Mouse (Mus musculus) limb, embryonic 12.5 days (tissue): Measurements from ENCODE around the gene Pcsk4. TPM values are rescaled to one million over a fixed set of nuclear protein-coding genes. Genes with fewer than 3 reads are reported as not detected.
A peak's percentile ranks its signal among the peaks of the same experiment; 100 is the strongest.
"Not testable (repeated sequence)": the region's sequence is repeated elsewhere in the genome, so short reads cannot be mapped to it uniquely, and the experiment has no call there.

ENCODE experiments used
- ATAC-seq: fragments of 200-750 bp; cut with Nextera tagmentation; 2 replicates; pipeline ENCODE4 v1.8.0; 2017; ENCODE audit warnings: low read depth, moderate TSS enrichment; ENCODE audit not compliant: insufficient number of reproducible peaks, insufficient read depth, low FRiP score, low TSS enrichment
- H3K27ac ChIP-seq: fragments of 300-500 bp; sonication (generic); 2 replicates; pipeline ENCODE4 v1.5.1; 2016; ENCODE audit warnings: mild to moderate bottlenecking, moderate library complexity
- H3K27me3 ChIP-seq: fragments of 300-500 bp; sonication (generic); 2 replicates; pipeline ENCODE4 v1.6.1; 2016; ENCODE audit warnings: mild to moderate bottlenecking, moderate library complexity
- H3K36me3 ChIP-seq: fragments of 300-500 bp; sonication (generic); 2 replicates; pipeline ENCODE4 v1.6.1; 2016; ENCODE audit warnings: mild to moderate bottlenecking, moderate library complexity
- H3K4me1 ChIP-seq: fragments of 300-500 bp; sonication (generic); replicated peaks from 2 replicates; pipeline ENCODE4 v1.6.1; 2016
- H3K4me2 ChIP-seq: fragments of 300-500 bp; sonication (generic); 2 replicates; pipeline ENCODE4 v1.6.1; 2016; ENCODE audit warnings: mild to moderate bottlenecking, moderate library complexity
- H3K4me3 ChIP-seq: fragments of 300-500 bp; sonication (generic); replicated peaks from 2 replicates; pipeline ENCODE4 v1.5.1; 2016; ENCODE audit warnings: mild to moderate bottlenecking
- H3K9ac ChIP-seq: fragments of 300-500 bp; sonication (generic); replicated peaks from 2 replicates; pipeline ENCODE4 v1.6.1; 2016; ENCODE audit warnings: mild to moderate bottlenecking, moderate library complexity
- H3K9me3 ChIP-seq: fragments of 300-500 bp; sonication (generic); 2 replicates; pipeline ENCODE4 v1.6.1; 2016; ENCODE audit warnings: mild to moderate bottlenecking, moderate library complexity
- WGBS: fragments of 180-500 bp; shearing (Covaris S2); methylation state at CpG from one replicate; pipeline ENCODE4 v1.1.7; 2016; 5-methylcytosine and 5-hydroxymethylcytosine counted together
- polyA plus RNA-seq: library from polyadenylated mRNA; unstranded; fragments of >200 nt; fragmentation: Nextera tagmentation; extraction: Ambion mirVana; gene quantifications from 2 replicates; pipeline ENCODE4 v1.2.1, GENCODE M21; 2016

Gene Pcsk4
- polyA plus RNA-seq, 1 experiment from 2014 or later: 6.6 TPM

DNA sequence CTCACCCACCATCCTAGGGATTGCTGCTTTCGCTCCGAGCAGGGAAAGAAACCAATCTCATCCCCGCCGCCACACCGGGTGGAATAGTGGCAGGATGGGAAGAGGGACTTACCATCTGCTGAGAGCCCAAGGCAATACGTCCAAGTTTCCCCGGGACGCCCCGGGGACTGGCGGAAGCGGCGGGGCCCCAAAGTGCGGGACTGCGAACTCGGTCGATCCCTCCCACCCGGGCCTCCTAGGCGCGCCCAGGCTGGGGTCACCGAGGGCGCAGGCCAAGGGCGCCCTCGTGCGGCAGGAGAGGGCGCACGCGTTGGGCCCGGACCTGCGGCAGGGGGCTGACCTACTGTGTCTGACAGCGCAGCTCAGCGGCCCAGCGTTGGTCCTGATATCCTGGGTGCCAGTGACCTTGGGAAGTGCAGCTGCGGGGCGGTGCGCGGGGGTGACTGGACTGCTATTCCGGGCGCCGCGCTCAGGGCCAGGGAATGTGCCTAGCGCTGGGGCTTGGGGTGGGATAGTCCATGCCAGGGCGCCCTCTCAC, 19.0 kb upstream of the Pcsk4 start, which contains the start of gene Adamtsl5:
TSS of gene Adamtsl5 (minus strand) at position 169 of the 538 bp plus-strand sequence.
- Histone ChIP-seq H3K4me1 (peaks cover 28% of the 10 kb centered on the region), H3K36me3 (no peaks in the 10 kb centered on the region), H3K9ac (peak within 1 kb of the TSS; percentile 23; the same call in 1 of the 2 replicates), H3K27ac (no peak within 1 kb of the TSS), H3K4me2 (peak within 1 kb of the TSS; percentile 51), H3K27me3 (peaks cover 100% of the 10 kb centered on the region), H3K9me3 (no peaks in the 10 kb centered on the region), H3K4me3 (peak within 1 kb of the TSS; percentile 34)
- ATAC-seq: no peak
- under 1% methylated on average over 42 of the region's 42 CpGs for WGBS

DNA sequence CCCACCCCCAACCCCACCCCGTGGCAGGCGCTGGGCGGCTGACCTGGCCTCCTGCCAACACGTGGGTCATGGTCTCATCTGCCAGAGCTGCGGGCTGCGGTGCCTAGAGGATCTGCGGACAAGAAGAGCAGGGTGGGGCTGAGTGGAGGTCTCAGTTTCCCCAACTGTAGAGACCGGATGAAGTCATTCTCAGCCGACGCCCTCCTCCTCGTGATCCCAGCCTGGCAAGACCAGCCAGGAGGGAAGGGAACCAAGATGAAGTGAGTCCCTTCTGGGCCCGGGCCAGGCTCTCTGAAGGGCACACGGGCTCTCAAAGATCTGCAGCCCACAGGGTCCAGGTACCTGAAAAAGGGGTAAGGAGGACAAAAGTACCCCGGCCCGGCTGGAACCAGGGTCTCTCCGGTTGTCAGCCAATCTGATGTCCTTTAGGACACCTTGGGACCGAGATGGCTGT, 18.2 kb upstream of the Pcsk4 start:
- Histone ChIP-seq H3K9ac (no peak overlapping the region), H3K4me2 (peak overlapping the region; percentile 51; the same call in 1 of the 2 replicates), H3K27me3 (peaks cover 100% of the 10 kb centered on the region), H3K4me1 (peaks cover 36% of the 10 kb centered on the region), H3K4me3 (peak overlapping the region; percentile 34), H3K36me3 (no peaks in the 10 kb centered on the region), H3K9me3 (no peaks in the 10 kb centered on the region), H3K27ac (no peak overlapping the region)
- WGBS: 17% methylated on average over 16 of the region's 17 CpGs
- ATAC-seq: no peak

DNA sequence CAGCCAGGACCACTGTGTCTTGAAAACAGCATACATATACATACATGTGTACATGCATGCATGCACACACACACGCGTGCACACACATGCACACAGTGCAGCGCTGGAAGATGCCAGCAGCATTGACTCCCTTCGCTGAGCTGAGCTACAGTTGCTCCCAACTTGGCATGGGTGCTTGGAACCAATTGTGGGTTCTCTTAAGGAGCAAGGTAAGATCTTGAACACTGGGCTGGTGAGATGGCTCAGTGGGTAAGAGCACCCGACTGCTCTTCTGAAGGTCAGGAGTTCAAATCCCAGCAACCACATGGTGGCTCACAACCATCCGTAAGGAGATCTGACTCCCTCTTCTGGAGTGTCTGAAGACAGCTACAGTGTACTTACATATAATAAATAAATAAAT, 16.6 kb upstream of the Pcsk4 start:
- ATAC-seq, H3K27ac ChIP-seq, H3K4me3 ChIP-seq, H3K36me3 ChIP-seq, H3K9me3 ChIP-seq, H3K4me2 ChIP-seq, H3K9ac ChIP-seq: not testable (repeated sequence)
- H3K27me3 ChIP-seq: peaks cover 100% of the 10 kb centered on the region
- peaks cover 48% of the 10 kb centered on the region for H3K4me1 ChIP-seq
- 69% methylated on average over 6 of the region's 6 CpGs for WGBS

DNA sequence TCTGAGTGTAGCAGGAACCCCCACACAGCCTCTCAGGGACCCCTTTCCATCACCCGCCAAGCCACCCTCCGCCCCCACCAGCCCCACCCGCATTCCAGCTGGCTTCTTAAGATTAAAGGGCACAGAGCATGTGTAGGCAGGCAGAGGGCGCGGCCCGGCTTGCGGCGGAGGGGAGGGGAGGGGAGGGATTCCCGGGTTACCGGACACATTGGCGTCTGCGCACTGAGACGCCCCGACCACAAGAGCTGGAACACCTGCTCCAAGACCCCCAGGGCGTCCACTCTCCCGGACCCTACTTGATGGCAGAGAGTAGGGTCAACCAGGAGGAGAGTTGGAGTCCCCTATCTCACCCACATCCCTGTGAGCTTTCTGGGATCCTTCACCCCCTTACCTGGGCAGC, 15.8 kb upstream of the Pcsk4 start:
- Histone ChIP-seq H3K4me3 (no peak overlapping the region; the same call in 1 of the 2 replicates), H3K36me3 (no peaks in the 10 kb centered on the region), H3K4me1 (peaks cover 52% of the 10 kb centered on the region), H3K9me3 (no peaks in the 10 kb centered on the region), H3K4me2 (peak overlapping the region; percentile 16; the same call in 1 of the 2 replicates), H3K9ac (no peak overlapping the region), H3K27ac (no peak overlapping the region), H3K27me3 (peaks cover 100% of the 10 kb centered on the region)
- under 1% methylated on average over 16 of the region's 16 CpGs for WGBS
- no peak for ATAC-seq

DNA sequence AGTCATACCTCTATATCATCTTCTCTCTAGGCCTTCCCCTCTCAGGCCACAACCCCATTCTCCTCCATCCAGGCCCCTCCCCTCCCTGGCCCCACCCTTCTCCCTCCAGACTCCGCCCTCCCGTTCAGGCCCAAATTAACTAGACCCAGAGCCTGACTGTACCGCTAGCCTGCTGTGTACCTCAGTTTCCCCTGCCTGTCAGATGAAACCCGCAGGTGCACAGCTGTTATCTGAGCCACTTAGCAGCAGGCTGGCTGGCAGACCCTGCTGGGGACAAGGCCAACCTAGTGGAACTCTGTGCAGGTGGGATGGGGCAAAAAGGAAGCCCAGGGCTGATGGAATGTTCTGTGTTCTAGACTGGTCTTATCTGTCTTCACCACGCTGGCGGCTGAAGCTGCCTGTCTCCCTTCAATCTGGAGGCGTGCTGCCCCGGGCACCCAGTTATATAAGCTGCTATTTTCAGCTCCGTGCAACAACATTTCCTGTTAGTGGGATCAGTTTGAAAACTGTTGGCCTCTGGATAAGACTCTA, 14.9 kb upstream of the Pcsk4 start:
- H3K36me3 ChIP-seq: no peaks in the 10 kb centered on the region
- no peak overlapping the region for H3K27ac ChIP-seq
- H3K4me3 ChIP-seq: no peak overlapping the region
- no peaks in the 10 kb centered on the region for H3K9me3 ChIP-seq
- H3K4me2 ChIP-seq: 0 out of 2 replicates have a peak overlapping the region, but pooled peaks have one; percentile 58
- H3K27me3 ChIP-seq: peaks cover 98% of the 10 kb centered on the region
- H3K9ac ChIP-seq: no peak overlapping the region
- ATAC-seq: no peak
- WGBS: 40% methylated on average over 9 of the region's 9 CpGs
- peaks cover 52% of the 10 kb centered on the region for H3K4me1 ChIP-seq

DNA sequence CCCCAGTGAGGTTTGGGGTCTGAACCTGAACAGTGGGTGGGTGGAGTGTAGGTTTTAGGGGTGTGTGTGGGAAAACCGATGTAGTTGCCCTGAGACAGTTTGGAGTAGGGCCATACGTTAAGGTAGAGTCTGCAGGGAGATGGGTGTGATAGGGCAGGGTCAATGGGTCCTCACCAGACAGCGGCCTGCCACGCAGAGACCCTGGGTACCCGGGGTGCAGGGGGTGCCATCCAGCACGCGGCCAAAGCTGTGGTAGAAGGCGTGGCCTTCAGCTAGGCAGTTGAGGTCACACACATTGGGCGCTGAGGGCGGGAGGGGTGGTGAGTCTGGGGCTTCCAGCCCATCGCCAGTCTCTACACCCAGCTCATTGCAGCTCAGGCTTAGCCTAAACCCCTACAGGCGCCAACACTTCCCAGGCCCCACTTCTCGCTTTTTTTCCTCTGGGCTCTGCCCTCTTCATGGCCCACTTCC, 14.2 kb upstream of the Pcsk4 start:
- Histone ChIP-seq H3K36me3 (no peaks in the 10 kb centered on the region), H3K9me3 (no peaks in the 10 kb centered on the region), H3K27me3 (peaks cover 92% of the 10 kb centered on the region), H3K4me2 (peak overlapping the region; percentile 58), H3K4me3 (peak overlapping the region; percentile 36), H3K4me1 (peaks cover 45% of the 10 kb centered on the region), H3K27ac (no peak overlapping the region), H3K9ac (no peak overlapping the region)
- WGBS: 28% methylated on average over 13 of the region's 13 CpGs
- ATAC-seq: peak; percentile 16; the same call in 1 of the 2 replicates

DNA sequence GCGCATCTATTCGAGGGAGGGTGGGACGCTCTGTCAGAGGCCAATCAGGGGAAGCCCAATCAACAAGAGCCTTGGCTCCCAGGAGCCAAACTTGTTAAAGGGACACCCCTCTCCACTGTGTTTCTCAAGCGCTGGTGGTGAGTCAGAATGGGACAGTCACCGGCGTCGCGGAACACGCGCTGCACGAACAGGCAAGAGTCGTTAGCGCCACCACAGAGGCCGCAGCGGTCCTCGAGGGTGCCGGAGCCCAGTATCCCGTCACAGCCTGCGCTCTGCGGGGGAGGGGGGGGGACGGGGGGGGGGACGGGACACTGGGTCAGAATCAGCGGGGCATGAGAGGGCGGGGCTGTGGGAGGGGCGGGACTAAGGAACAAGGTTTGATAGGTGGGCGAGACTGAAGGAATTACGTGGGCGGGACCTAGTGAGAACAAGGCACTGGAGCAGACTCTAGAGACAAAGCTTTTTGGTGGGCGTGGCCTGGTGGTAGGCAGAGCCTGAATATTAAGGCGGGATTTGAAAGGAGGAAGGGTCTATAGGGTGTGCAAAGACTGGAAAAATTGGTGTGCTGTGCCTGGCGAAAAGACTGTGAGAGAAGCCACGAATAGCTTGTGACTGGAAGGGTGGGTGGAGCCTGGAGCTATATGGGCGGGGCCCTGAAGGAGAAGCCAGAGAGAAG, 13.6 kb upstream of the Pcsk4 start:
- H3K9ac ChIP-seq: no peak overlapping the region
- peak overlapping the region; percentile 36 for H3K4me3 ChIP-seq
- H3K27ac ChIP-seq: no peak overlapping the region
- ATAC-seq: peak; percentile 24; the same call in 1 of the 2 replicates
- no peaks in the 10 kb centered on the region for H3K36me3 ChIP-seq
- no peaks in the 10 kb centered on the region for H3K9me3 ChIP-seq
- peaks cover 91% of the 10 kb centered on the region for H3K27me3 ChIP-seq
- WGBS: 1% methylated on average over 30 of the region's 33 CpGs
- peak overlapping the region; percentile 58 for H3K4me2 ChIP-seq
- H3K4me1 ChIP-seq: peaks cover 39% of the 10 kb centered on the region

DNA sequence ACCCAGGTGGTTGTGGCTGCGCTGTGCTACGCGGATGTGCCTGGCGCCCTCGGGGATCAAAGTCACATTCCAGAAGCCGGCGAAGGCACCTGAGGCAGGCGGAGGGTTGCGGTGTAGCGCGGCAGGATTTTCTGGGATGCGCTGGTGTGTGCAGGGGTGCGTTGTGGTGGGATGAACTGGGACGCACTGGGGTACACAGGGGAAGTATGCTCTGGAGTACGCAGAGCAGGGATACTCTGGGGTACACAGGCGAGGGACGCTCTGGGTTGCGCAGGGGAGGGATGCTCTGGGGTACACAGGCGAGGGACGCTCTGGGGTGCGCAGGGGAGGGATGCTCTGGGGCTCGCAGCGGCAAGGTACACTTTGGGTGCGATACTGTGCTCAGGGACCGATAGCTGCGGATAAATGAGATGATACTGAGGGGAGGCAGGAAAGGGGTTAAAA, 13.0 kb upstream of the Pcsk4 start:
- Histone ChIP-seq H3K9ac (no peak overlapping the region), H3K4me2 (peak overlapping the region; percentile 58), H3K9me3 (no peaks in the 10 kb centered on the region), H3K4me1 (peaks cover 37% of the 10 kb centered on the region), H3K27me3 (peaks cover 86% of the 10 kb centered on the region), H3K4me3 (peak overlapping the region; percentile 36), H3K36me3 (no peaks in the 10 kb centered on the region), H3K27ac (no peak overlapping the region)
- WGBS: 1% methylated on average over 26 of the region's 26 CpGs
- ATAC-seq: no peak

DNA sequence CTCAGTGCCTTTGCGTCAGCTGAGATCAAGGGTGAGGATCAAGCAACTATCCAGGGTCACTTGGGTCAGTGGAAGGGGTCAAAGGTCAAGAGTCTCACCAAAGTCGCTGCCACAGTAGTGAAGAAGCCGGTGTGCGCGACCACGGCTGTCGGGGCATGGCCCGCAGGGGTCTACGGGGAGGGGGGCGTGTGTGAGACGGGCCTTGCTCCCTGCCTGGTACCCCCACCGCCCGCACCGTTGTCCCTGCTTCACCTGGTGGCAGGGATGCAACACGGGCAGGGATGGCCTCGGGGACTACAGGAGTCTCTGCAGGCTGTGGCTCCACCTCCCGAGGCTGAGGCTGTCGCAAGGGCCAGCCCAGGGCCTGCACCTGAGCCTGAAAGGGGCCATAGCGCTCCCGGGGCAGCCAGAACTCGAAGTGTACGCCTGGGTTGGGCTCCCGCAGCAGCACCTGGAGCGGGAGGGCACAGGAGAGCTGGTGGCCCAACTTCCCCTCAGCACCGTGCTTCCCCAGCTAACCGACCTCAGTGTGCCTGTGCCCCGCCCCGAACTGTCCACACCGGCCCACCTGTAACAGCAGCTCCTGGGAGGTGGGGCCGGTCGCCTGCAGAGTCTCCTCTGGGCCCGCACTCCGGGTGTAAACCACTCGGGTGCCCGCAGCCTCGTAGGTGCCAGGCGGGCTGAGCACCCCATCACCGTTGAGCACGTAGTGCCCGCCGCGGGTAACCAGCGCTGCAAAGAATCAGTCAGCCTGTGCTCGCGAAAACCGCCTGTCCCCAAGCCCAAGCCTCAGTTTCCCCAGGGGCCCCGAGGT, 12.4 kb upstream of the Pcsk4 start:
- H3K27me3 ChIP-seq: peaks cover 82% of the 10 kb centered on the region
- H3K4me2 ChIP-seq: peak overlapping the region; percentile 58
- H3K4me3 ChIP-seq: peak overlapping the region; percentile 36
- no peak for ATAC-seq
- H3K36me3 ChIP-seq: no peaks in the 10 kb centered on the region
- H3K27ac ChIP-seq: no peak overlapping the region
- H3K9ac ChIP-seq: no peak overlapping the region
- peaks cover 37% of the 10 kb centered on the region for H3K4me1 ChIP-seq
- 3% methylated on average over 47 of the region's 47 CpGs for WGBS
- no peaks in the 10 kb centered on the region for H3K9me3 ChIP-seq

DNA sequence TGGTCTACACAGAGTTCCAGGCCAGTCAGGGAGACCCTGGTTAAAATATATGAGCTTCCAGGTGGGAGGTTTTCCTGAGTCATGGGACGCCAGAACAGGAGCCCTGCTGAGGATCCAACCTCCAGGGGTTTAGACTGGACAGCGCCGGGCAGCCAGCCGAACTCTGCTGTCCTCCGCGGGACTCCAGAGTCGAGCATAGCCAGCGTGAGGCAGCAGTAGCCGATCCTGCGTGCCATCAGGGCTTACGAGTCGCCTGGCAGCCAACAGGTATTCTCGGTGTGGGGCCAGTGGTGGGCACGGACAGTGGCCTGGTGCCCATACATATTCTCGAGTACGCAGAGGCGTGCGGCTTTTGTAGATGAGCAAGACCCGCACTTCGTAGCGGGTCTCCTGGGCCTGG, 11.7 kb upstream of the Pcsk4 start:
- Histone ChIP-seq H3K36me3 (no peaks in the 10 kb centered on the region), H3K4me3 (no peak overlapping the region), H3K9ac (no peak overlapping the region), H3K4me1 (peaks cover 37% of the 10 kb centered on the region), H3K27ac (no peak overlapping the region), H3K4me2 (no peak overlapping the region), H3K27me3 (peaks cover 75% of the 10 kb centered on the region), H3K9me3 (no peaks in the 10 kb centered on the region)
- WGBS: 15% methylated on average over 21 of the region's 21 CpGs
- ATAC-seq: no peak
